Comparison of ENCODE assay signal across 8 mouse cellular contexts in genomic region chr16:11253065-11253831, GRCm38 (mm10). TPM values are rescaled to one million over a fixed set of nuclear protein-coding genes. Genes with fewer than 3 reads are reported as not detected.
DNase-seq lines count a peak whose midpoint lies in the region; ATAC-seq lines count a peak whose summit lies in the region.

No protein-coding gene starts in this region.

- peak; percentile 29 to 36 for DNase-seq in CD8-positive naive resting alpha-beta T cell, adult 2 months (ENCODE audit: low read depth in 2 of 2, low spot score in 2 of 2)
- peak; percentile 54 for DNase-seq in brain, adult 2 months (ENCODE audit: low read depth, low spot score)
- peak; percentile 67 for DNase-seq in kidney, postnatal 10 days
- DNase-seq in testis, postnatal 14 days (ENCODE audit: low spot score) = peak; percentile 76

- peak overlapping the region; percentile 97 for H3K27ac ChIP-seq in heart, embryonic 13.5 days (replicated peaks)
- H3K27ac ChIP-seq in liver, embryonic 16.5 days (ENCODE audit: low read length) = peak overlapping the region; percentile 90
- peak overlapping the region; percentile 95 for H3K27ac ChIP-seq in neural tube, embryonic 13.5 days (replicated peaks)

- H3K9ac ChIP-seq in heart, embryonic 13.5 days = peak overlapping the region; percentile 99
- H3K9ac ChIP-seq in liver, embryonic 16.5 days (ENCODE audit: low read depth, low read length) = peak overlapping the region; percentile 90
- peak overlapping the region; percentile 95 for H3K9ac ChIP-seq in neural tube, embryonic 13.5 days

- under 1% methylated on average over 58 of the region's 58 CpGs for WGBS in heart, embryonic 13.5 days
- 0% methylated on average over 58 of the region's 58 CpGs for WGBS in liver, embryonic 16.5 days (ENCODE audit: insufficient replicate concordance)
- WGBS in neural tube, embryonic 13.5 days = under 1% methylated on average over 58 of the region's 58 CpGs

- H3K27me3 ChIP-seq in heart, embryonic 13.5 days (replicated peaks) = no peaks in the 10 kb centered on the region
- no peaks in the 10 kb centered on the region for H3K27me3 ChIP-seq in liver, embryonic 16.5 days (ENCODE audit: control insufficient read depth, insufficient read depth, low read depth, low read length)
- no peaks in the 10 kb centered on the region for H3K27me3 ChIP-seq in neural tube, embryonic 13.5 days

- H3K36me3 ChIP-seq in heart, embryonic 13.5 days = no peaks in the 10 kb centered on the region
- H3K36me3 ChIP-seq in liver, embryonic 16.5 days (ENCODE audit: control insufficient read depth, insufficient read depth) = no peaks in the 10 kb centered on the region
- H3K36me3 ChIP-seq in neural tube, embryonic 13.5 days = no peaks in the 10 kb centered on the region

- peak overlapping the region; percentile 79 for H3K4me2 ChIP-seq in heart, embryonic 13.5 days
- H3K4me2 ChIP-seq in liver, embryonic 16.5 days (ENCODE audit: low read depth, low read length) = peak overlapping the region; percentile 86
- H3K4me2 ChIP-seq in neural tube, embryonic 13.5 days = peak overlapping the region; percentile 84

- peak; percentile 62 for ATAC-seq in erythroid progenitor cell, adult 5-6 weeks (replicated peaks; ENCODE audit: low FRiP score, poor library complexity, severe bottlenecking)
- peak; percentile 60 for ATAC-seq in heart, embryonic 13.5 days (ENCODE audit: extremely low read depth, insufficient number of reproducible peaks, low FRiP score, low TSS enrichment)
- peak; percentile 50 for ATAC-seq in liver, embryonic 16.5 days (ENCODE audit: low read depth)
- peak; percentile 20 for ATAC-seq in neural tube, embryonic 13.5 days (ENCODE audit: low read depth)

- peaks cover 25% of the 10 kb centered on the region for H3K4me1 ChIP-seq in heart, embryonic 13.5 days
- peaks cover 9% of the 10 kb centered on the region for H3K4me1 ChIP-seq in liver, embryonic 16.5 days (ENCODE audit: control insufficient read depth, low read depth, low read length)
- peaks cover 29% of the 10 kb centered on the region for H3K4me1 ChIP-seq in neural tube, embryonic 13.5 days (replicated peaks)

- no peaks in the 10 kb centered on the region for H3K9me3 ChIP-seq in heart, embryonic 13.5 days
- no peaks in the 10 kb centered on the region for H3K9me3 ChIP-seq in liver, embryonic 16.5 days (replicated peaks; ENCODE audit: control insufficient read depth, low read length)
- H3K9me3 ChIP-seq in neural tube, embryonic 13.5 days = no peaks in the 10 kb centered on the region

- H3K4me3 ChIP-seq in heart, embryonic 13.5 days = peak overlapping the region; percentile 76
- H3K4me3 ChIP-seq in liver, embryonic 16.5 days (ENCODE audit: low read depth, low read length) = peak overlapping the region; percentile 97
- H3K4me3 ChIP-seq in neural tube, embryonic 13.5 days = peak overlapping the region; percentile 97

RNA-seq across cellular contexts. Expression of gene Gspt1, which starts 0.9 kb away (rescaled TPM):
- 105 and 130 TPM in 2 replicates for total RNA-seq in erythroid progenitor cell, adult 5-6 weeks (2015; ENCODE audit: low replicate concordance)
- total RNA-seq in erythroid progenitor cell, adult 5-6 weeks (2017; ENCODE audit: low replicate concordance) = 31.5 and 32.0 TPM in 2 replicates
- 47.8 and 48.4 TPM in 2 replicates for polyA plus RNA-seq in heart, embryonic 13.5 days (2015; fragmentation: Nextera tagmentation; extraction: Ambion mirVana)
- 29.8 and 30.6 TPM in 2 replicates for polyA plus RNA-seq in liver, embryonic 16.5 days (2015; fragmentation: Nextera tagmentation; extraction: Ambion mirVana)
- polyA plus RNA-seq in neural tube, embryonic 13.5 days (2015; fragmentation: Nextera tagmentation; extraction: Ambion mirVana) = 52.4 and 62.7 TPM in 2 replicates

RNA-seq across cellular contexts. Expression of gene Rsl1d1, which starts 50.1 kb away (rescaled TPM):
- total RNA-seq in erythroid progenitor cell, adult 5-6 weeks (2015; ENCODE audit: low replicate concordance) = 33.5 and 68.3 TPM in 2 replicates
- 29.4 and 40.6 TPM in 2 replicates for total RNA-seq in erythroid progenitor cell, adult 5-6 weeks (2017; ENCODE audit: low replicate concordance)
- 121 and 127 TPM in 2 replicates for polyA plus RNA-seq in heart, embryonic 13.5 days (2015; fragmentation: Nextera tagmentation; extraction: Ambion mirVana)
- 66.9 and 74.3 TPM in 2 replicates for polyA plus RNA-seq in liver, embryonic 16.5 days (2015; fragmentation: Nextera tagmentation; extraction: Ambion mirVana)
- 144 and 164 TPM in 2 replicates for polyA plus RNA-seq in neural tube, embryonic 13.5 days (2015; fragmentation: Nextera tagmentation; extraction: Ambion mirVana)

Comparison
In these comparisons a context has a peak if more than half of its experiments do, and no peak if none do; other contexts are left out.
1. Peak in every context shown above with its lines: DNase-seq, ATAC-seq, H3K4me3 ChIP-seq and H3K27ac ChIP-seq.